Mouse (Mus musculus) hindbrain, embryonic 14.5 days (tissue): ENCODE measurements around the gene Eno1. TPM values are rescaled to one million over a fixed set of nuclear protein-coding genes. Genes with fewer than 3 reads are reported as not detected.

ENCODE experiments used
- ATAC-seq: fragments of 200-750 bp; cut with Nextera tagmentation; 2 replicates; pipeline ENCODE4 v1.8.0; 2017; ENCODE audit warnings: moderate number of reproducible peaks, mild to moderate bottlenecking, moderate TSS enrichment, moderate library complexity; ENCODE audit not compliant: low FRiP score
- DNase-seq: peaks from one replicate; pipeline ENCODE4 v3.0.0-alpha.2; 2015; ENCODE audit warnings: low spot score
- H3K27ac ChIP-seq: fragments of 300-500 bp; sonication (generic); 2 replicates; pipeline ENCODE4 v1.5.1; 2014; ENCODE audit warnings: mild to moderate bottlenecking, moderate library complexity
- H3K27me3 ChIP-seq: fragments of 300-500 bp; sonication (generic); 2 replicates; pipeline ENCODE4 v1.6.1; 2014; ENCODE audit warnings: mild to moderate bottlenecking, low read length, mixed read lengths; ENCODE audit not compliant: control insufficient read depth, insufficient read depth
- H3K36me3 ChIP-seq: fragments of 300-500 bp; sonication (generic); replicated peaks from 2 replicates; pipeline ENCODE4 v1.6.1; 2014; ENCODE audit not compliant: control insufficient read depth, insufficient read depth
- H3K4me1 ChIP-seq: fragments of 300-500 bp; sonication (generic); replicated peaks from 2 replicates; pipeline ENCODE4 v1.6.1; 2014; ENCODE audit warnings: antibody characterized with exemption, low read length, mixed read lengths; ENCODE audit not compliant: control insufficient read depth, insufficient read depth
- H3K4me2 ChIP-seq: fragments of 300-500 bp; sonication (generic); replicated peaks from 2 replicates; pipeline ENCODE4 v1.6.1; 2014; ENCODE audit warnings: mild to moderate bottlenecking, moderate library complexity
- H3K4me3 ChIP-seq: fragments of 300-500 bp; sonication (generic); replicated peaks from 2 replicates; pipeline ENCODE4 v1.5.1; 2014; ENCODE audit warnings: mild to moderate bottlenecking, low read length
- H3K9ac ChIP-seq: fragments of 300-500 bp; sonication (generic); 2 replicates; pipeline ENCODE4 v1.6.1; 2014
- H3K9me3 ChIP-seq: fragments of 300-500 bp; sonication (generic); 2 replicates; pipeline ENCODE4 v1.6.1; 2016; ENCODE audit warnings: low read length; ENCODE audit not compliant: control insufficient read depth
- WGBS: fragments of 180-500 bp; shearing (Covaris S2); extraction: QIAGEN DNeasy Blood & Tissue Kit; methylation state at CpG from one replicate; pipeline ENCODE4 v1.1.7; 2014; 5-methylcytosine and 5-hydroxymethylcytosine counted together
- polyA plus RNA-seq: library from polyadenylated mRNA; unstranded; fragments of >200 nt; fragmentation: Nextera tagmentation; extraction: Ambion mirVana; gene quantifications from 2 replicates; pipeline ENCODE4 v1.2.1, GENCODE M21; 2014

Eno1 gene
- polyA plus RNA-seq, 1 experiment from 2014 or later, result 955 TPM

- Histone ChIP-seq H3K4me1 (peaks cover 29% of the 10 kb centered on the region), H3K36me3 (no peaks in the 10 kb centered on the region; the same call in 1 of the 2 replicates), H3K4me2 (no peak overlapping the region), H3K9ac (no peak overlapping the region), H3K9me3 (no peaks in the 10 kb centered on the region), H3K27ac (peak overlapping the region; percentile 21; the same call in 1 of the 2 replicates), H3K4me3 (no peak overlapping the region), H3K27me3 (no peaks in the 10 kb centered on the region)
- DNase-seq, result no peak
- no peak for ATAC-seq
- 42% methylated on average over 8 of the region's 8 CpGs for WGBS
Observed at GRCm38 (mm10) chr4:150234599-150235327, 1.8 kb upstream of the Eno1 start.

DNA sequence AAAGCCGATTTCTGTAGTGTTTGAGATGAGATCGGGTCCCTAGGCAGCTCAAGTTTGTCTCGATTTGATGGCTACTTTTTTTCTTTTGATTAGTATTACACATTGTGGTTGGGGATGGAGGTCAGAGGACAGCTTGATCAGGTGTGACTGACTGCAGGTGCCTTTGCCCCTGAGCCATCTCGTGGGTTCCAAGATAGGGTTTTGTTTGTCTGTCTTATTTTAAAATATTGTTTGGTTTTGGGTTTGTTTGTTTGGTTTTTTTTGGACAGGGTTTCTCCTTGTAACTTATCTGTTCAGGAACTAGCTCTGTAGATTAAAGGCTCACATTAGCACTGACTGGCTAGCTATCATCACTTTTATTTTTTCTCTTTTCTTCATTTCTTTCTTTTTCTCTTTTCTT, 936 bp upstream of the Eno1 start:
- H3K9ac ChIP-seq, result no peak overlapping the region
- DNase-seq, result no peak
- H3K27me3 ChIP-seq, result no peaks in the 10 kb centered on the region
- 77% methylated on average over 4 of the region's 4 CpGs for WGBS
- H3K9me3 ChIP-seq, result no peaks in the 10 kb centered on the region
- peaks cover 3% of the 10 kb centered on the region; the same call in 1 of the 2 replicates for H3K36me3 ChIP-seq
- ATAC-seq, result no peak
- no peak overlapping the region for H3K4me3 ChIP-seq
- H3K27ac ChIP-seq, result no peak overlapping the region; the same call in 1 of the 2 replicates
- peaks cover 28% of the 10 kb centered on the region for H3K4me1 ChIP-seq
- H3K4me2 ChIP-seq, result no peak overlapping the region

DNA sequence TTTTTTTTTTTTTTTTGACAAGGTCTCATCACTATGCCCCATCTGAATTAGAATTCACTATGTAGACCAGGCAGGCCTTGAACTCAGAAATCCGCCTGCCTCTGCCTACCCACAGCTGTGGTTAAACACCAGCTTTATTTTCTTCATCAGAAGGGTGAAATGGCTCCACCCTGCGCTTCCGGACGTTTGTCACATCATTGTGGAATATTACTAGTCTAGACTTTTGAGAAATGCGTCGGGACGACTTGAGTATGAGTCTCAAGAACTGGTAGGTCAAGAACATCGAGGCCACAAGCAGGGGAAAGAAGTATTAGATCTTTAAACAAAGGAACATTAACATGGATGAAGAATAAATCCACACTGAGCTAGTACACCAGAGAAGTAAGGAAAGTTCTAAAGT, 490 bp upstream of the Eno1 start:
- H3K9me3 ChIP-seq, result no peaks in the 10 kb centered on the region
- DNase-seq (no peak), ATAC-seq (no peak)
- peak overlapping the region; percentile 100 for H3K27ac ChIP-seq
- peak overlapping the region; percentile 84 for H3K4me2 ChIP-seq
- H3K9ac ChIP-seq, result peak overlapping the region; percentile 84
- H3K36me3 ChIP-seq, result peaks cover 8% of the 10 kb centered on the region
- 83% methylated on average over 8 of the region's 8 CpGs for WGBS
- no peaks in the 10 kb centered on the region for H3K27me3 ChIP-seq
- H3K4me3 ChIP-seq, result peak overlapping the region; percentile 75
- H3K4me1 ChIP-seq, result peaks cover 24% of the 10 kb centered on the region

DNA sequence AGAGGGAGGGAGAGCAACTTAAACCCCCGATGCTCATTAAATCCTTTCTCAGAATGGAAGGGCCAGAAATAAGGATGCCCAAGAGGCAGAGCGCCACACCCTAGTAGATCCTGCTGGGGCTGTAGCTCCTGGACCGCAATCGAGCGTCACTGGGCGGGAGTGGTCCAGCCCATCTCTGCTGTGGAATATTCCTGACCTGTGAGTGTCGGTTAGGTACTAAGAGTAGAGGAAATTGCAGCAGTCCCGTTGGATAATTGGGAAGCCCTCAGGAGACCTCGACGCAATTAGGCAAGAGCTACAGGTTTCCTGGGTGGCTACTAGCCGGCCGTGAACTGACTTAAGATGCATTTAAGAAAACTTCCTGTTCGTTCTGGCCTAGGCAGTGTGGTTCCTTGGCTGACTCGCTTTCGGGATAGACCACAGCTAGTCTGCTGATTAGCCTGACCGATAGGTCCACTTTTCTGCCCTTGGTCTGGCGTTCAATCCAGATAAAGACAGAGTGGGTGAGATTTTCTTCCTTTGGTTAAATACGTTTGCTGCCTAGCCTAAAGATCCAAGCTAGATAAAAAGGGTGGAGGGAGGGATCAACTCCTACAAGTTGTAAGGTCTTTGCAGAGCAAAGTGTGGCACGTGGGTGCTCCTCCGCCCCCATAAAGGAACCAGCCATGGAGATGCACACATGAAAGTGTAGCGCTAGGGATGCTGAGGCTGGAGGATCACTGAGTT, 1.3 kb downstream of the Eno1 start:
- no peak for DNase-seq
- Histone ChIP-seq H3K9ac (peak overlapping the region; percentile 84), H3K4me3 (peak overlapping the region; percentile 75), H3K9me3 (no peaks in the 10 kb centered on the region), H3K4me1 (peaks cover 19% of the 10 kb centered on the region), H3K27ac (peak overlapping the region; percentile 100), H3K27me3 (no peaks in the 10 kb centered on the region), H3K36me3 (peaks cover 25% of the 10 kb centered on the region), H3K4me2 (peak overlapping the region; percentile 84)
- WGBS, result under 1% methylated on average over 21 of the region's 21 CpGs
- no peak for ATAC-seq

DNA sequence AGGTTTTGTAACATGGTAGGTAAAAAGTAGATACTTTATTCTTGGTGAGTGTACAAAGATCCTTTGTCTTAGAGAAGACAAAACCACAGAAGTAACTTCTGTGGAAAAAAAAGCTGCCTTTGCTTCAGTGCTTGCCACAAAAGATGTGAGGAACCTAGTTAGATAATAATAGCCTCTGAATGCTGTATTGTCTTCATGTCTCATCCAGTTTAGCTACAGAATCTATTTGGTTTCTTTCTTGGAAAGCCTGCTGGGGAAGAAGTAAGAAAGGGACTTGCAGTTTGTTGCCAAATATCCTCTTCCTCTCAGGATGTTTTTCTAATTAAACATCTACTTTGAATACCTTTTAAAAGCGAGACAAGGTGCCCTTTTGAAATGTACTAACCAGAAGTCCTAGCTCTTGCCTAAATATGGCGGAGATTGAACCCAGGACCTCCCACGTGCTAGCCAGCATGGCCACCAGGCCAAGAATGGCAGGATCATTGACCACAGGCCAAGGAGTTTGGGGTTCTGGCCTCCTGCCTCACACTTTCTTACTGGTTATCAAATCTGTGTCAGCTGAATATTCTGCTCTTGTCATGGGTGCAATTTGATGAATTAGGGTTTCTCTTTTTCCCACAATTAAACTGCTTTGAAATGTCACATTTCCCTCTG, 2.0 kb downstream of the Eno1 start:
- peak overlapping the region; percentile 84 for H3K9ac ChIP-seq
- peak overlapping the region; percentile 75 for H3K4me3 ChIP-seq
- no peaks in the 10 kb centered on the region for H3K9me3 ChIP-seq
- peak overlapping the region; percentile 84 for H3K4me2 ChIP-seq
- H3K27me3 ChIP-seq, result no peaks in the 10 kb centered on the region
- peaks cover 33% of the 10 kb centered on the region for H3K36me3 ChIP-seq
- no peak for ATAC-seq
- H3K4me1 ChIP-seq, result peaks cover 19% of the 10 kb centered on the region
- H3K27ac ChIP-seq, result no peak overlapping the region
- DNase-seq, result no peak
- WGBS, result 3% methylated on average over 3 of the region's 3 CpGs

- no peak for ATAC-seq
- H3K27me3 ChIP-seq, result no peaks in the 10 kb centered on the region
- peaks cover 38% of the 10 kb centered on the region for H3K36me3 ChIP-seq
- H3K9me3 ChIP-seq, result no peaks in the 10 kb centered on the region
- DNase-seq, result no peak
- WGBS, result 27% methylated on average over 5 of the region's 5 CpGs
- H3K4me2 ChIP-seq, result peak overlapping the region; percentile 84
- H3K9ac ChIP-seq, result peak overlapping the region; percentile 84
- H3K4me1 ChIP-seq, result peaks cover 19% of the 10 kb centered on the region
- no peak overlapping the region for H3K27ac ChIP-seq
- peak overlapping the region; percentile 75 for H3K4me3 ChIP-seq
Observed at GRCm38 (mm10) chr4:150239087-150239480, 2.6 kb downstream of the Eno1 start.

DNA sequence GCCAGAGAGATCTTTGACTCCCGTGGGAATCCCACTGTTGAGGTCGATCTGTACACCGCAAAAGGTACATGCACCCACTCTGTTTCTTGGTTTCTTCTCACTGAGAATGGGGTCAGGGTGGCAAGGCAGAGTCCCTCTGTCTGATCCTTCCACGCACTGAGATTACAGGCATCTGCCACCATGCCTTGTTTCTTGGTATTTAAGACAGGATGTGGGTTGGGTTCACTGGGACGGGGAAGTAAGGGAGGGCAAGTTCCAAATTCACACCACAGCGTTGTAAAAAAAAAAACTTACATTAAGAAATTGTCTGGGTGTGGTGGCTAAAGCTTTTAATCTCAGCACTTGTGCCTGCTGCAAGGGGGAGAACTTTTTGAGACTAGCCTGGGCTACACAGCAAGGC, 3.0 kb downstream of the Eno1 start:
- 40% methylated on average over 6 of the region's 6 CpGs for WGBS
- no peak for ATAC-seq
- Histone ChIP-seq H3K27me3 (no peaks in the 10 kb centered on the region), H3K4me1 (peaks cover 19% of the 10 kb centered on the region), H3K4me2 (peak overlapping the region; percentile 84), H3K9ac (peak overlapping the region; percentile 84; the same call in 1 of the 2 replicates), H3K27ac (no peak overlapping the region), H3K4me3 (peak overlapping the region; percentile 75; the same call in 1 of the 2 replicates), H3K9me3 (no peaks in the 10 kb centered on the region), H3K36me3 (peaks cover 42% of the 10 kb centered on the region)
- DNase-seq, result no peak

- Histone ChIP-seq H3K27ac (no peak overlapping the region), H3K36me3 (peaks cover 47% of the 10 kb centered on the region), H3K4me2 (peak overlapping the region; percentile 84), H3K9ac (no peak overlapping the region), H3K4me3 (peak overlapping the region; percentile 75; the same call in 1 of the 2 replicates), H3K27me3 (no peaks in the 10 kb centered on the region), H3K9me3 (no peaks in the 10 kb centered on the region), H3K4me1 (peaks cover 19% of the 10 kb centered on the region)
- ATAC-seq (no peak), DNase-seq (peak; percentile 96)
- WGBS, result 8% methylated on average over 6 of the region's 6 CpGs
Observed at GRCm38 (mm10) chr4:150239951-150240368, 3.4 kb downstream of the Eno1 start.

- Histone ChIP-seq H3K27ac (no peak overlapping the region), H3K4me3 (no peak overlapping the region), H3K27me3 (no peaks in the 10 kb centered on the region), H3K4me2 (no peak overlapping the region), H3K9ac (no peak overlapping the region), H3K36me3 (peaks cover 52% of the 10 kb centered on the region), H3K4me1 (peaks cover 19% of the 10 kb centered on the region), H3K9me3 (no peaks in the 10 kb centered on the region)
- WGBS, result 88% methylated on average over 1 of the region's 1 CpGs
- DNase-seq (no peak), ATAC-seq (no peak)
Observed at GRCm38 (mm10) chr4:150240381-150240886, 3.9 kb downstream of the Eno1 start.
